Mouse (Mus musculus): Measurements from ENCODE around the gene Ptprd. TPM values are rescaled to one million over a fixed set of nuclear protein-coding genes. Genes with fewer than 3 reads are reported as not detected.

Gene Ptprd
- polyA plus RNA-seq, 1 experiment, result not detected

DNA sequence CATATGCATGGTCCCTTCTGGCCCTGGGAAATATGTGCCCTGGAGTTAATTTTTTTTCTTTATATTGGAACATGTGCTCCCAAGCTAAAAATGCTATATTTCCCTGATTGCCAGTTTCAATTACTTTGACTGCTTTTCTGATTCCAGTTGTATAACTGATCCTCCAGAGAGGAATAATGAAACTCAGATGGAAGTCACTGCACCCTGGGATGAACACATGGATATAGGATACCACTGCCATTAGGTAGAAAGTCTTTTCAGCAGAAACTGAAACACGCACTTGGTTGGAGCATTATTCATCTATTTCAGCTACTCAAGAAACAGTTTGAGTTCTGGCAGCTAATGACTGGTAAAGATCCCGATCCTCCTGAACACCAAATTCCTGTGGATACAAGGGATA lies 2211.5 kb downstream of the Ptprd start:
- no peaks in the 10 kb centered on the region for H3K4me1 ChIP-seq
- no peaks in the 10 kb centered on the region for H3K27me3 ChIP-seq (replicated peaks)
- TF ChIP-seq FLI1 (IDR thresholded peaks at IDR 0.05; ENCODE audit: low read length) (no peak), GATA1 (IDR thresholded peaks at IDR 0.05; ENCODE audit: borderline replicate concordance, low read length) (no peak)

GRCm38 (mm10) chr4:75995841-75996240 lies 2215.9 kb downstream of the Ptprd start:
- no peaks in the 10 kb centered on the region for H3K4me1 ChIP-seq
- no peaks in the 10 kb centered on the region for H3K9me3 ChIP-seq
- TF ChIP-seq FLI1 (IDR thresholded peaks at IDR 0.05; ENCODE audit: low read length) (no peak), GATA1 (IDR thresholded peaks at IDR 0.05; ENCODE audit: borderline replicate concordance, low read length) (no peak)
- no peaks in the 10 kb centered on the region for H3K27me3 ChIP-seq (replicated peaks)
- no peaks in the 10 kb centered on the region for H3K36me3 ChIP-seq (replicated peaks; ENCODE audit: low read length)
- no peak overlapping the region for H3K4me3 ChIP-seq (replicated peaks)

More for the DNA sequence above, 2211.5 kb downstream of the Ptprd start:
- H3K9me3 ChIP-seq, result no peaks in the 10 kb centered on the region
- H3K4me3 ChIP-seq (replicated peaks), result no peak overlapping the region
- H3K36me3 ChIP-seq (replicated peaks; ENCODE audit: low read length), result no peaks in the 10 kb centered on the region

DNA sequence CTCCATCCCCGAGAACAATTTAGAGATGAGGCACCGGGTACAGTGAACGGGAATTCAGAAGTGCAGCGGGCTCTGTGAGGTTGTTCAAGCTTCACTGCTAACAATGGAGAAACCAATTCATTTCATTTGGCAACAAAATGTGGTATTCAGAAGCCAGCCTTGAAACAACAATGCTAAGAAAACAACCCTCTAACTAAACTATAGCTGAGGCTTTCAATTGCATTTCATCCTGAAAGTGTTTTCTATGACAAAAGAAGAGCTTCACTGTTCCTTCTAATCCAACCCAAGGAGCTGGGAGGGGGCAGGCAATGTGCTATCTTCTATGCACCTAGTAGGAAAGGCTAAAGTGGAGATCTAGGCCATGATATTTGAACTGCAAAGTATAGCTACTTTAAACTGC lies 2217.2 kb downstream of the Ptprd start:
- Histone ChIP-seq H3K4me3 (replicated peaks) (no peak overlapping the region), H3K4me1 (no peaks in the 10 kb centered on the region), H3K27me3 (replicated peaks) (no peaks in the 10 kb centered on the region), H3K9me3 (no peaks in the 10 kb centered on the region), H3K36me3 (replicated peaks; ENCODE audit: low read length) (no peaks in the 10 kb centered on the region)
- TF ChIP-seq GATA1 (IDR thresholded peaks at IDR 0.05; ENCODE audit: borderline replicate concordance, low read length) (no peak), FLI1 (IDR thresholded peaks at IDR 0.05; ENCODE audit: low read length) (no peak)

GRCm38 (mm10) chr4:75993092-75993491 lies 2218.7 kb downstream of the Ptprd start:
- Histone ChIP-seq H3K36me3 (replicated peaks; ENCODE audit: low read length) (no peaks in the 10 kb centered on the region), H3K27me3 (replicated peaks) (no peaks in the 10 kb centered on the region), H3K4me3 (replicated peaks) (no peak overlapping the region), H3K4me1 (no peaks in the 10 kb centered on the region), H3K9me3 (no peaks in the 10 kb centered on the region)
- no peak for TF ChIP-seq GATA1 (IDR thresholded peaks at IDR 0.05; ENCODE audit: borderline replicate concordance, low read length)
- TF ChIP-seq FLI1 (IDR thresholded peaks at IDR 0.05; ENCODE audit: low read length), result no peak

- no peak overlapping the region for H3K4me3 ChIP-seq (replicated peaks)
- TF ChIP-seq FLI1 (IDR thresholded peaks at IDR 0.05; ENCODE audit: low read length) (no peak), GATA1 (IDR thresholded peaks at IDR 0.05; ENCODE audit: borderline replicate concordance, low read length) (no peak)
- no peaks in the 10 kb centered on the region for H3K9me3 ChIP-seq
- H3K36me3 ChIP-seq (replicated peaks; ENCODE audit: low read length), result no peaks in the 10 kb centered on the region
- H3K27me3 ChIP-seq (replicated peaks), result no peaks in the 10 kb centered on the region
- no peaks in the 10 kb centered on the region for H3K4me1 ChIP-seq
Measured at GRCm38 (mm10) chr4:75991621-75992245, 2220.0 kb downstream of the Ptprd start.

- Histone ChIP-seq H3K27me3 (replicated peaks) (no peaks in the 10 kb centered on the region), H3K9me3 (peaks cover 10% of the 10 kb centered on the region), H3K36me3 (replicated peaks; ENCODE audit: low read length) (no peaks in the 10 kb centered on the region), H3K4me3 (replicated peaks) (no peak overlapping the region), H3K4me1 (no peaks in the 10 kb centered on the region)
- no peak for TF ChIP-seq GATA1 (IDR thresholded peaks at IDR 0.05; ENCODE audit: borderline replicate concordance, low read length)
Measured at GRCm38 (mm10) chr4:75974728-75975127, 2237.0 kb downstream of the Ptprd start.

- H3K27me3 ChIP-seq (replicated peaks), result no peaks in the 10 kb centered on the region
- H3K36me3 ChIP-seq (replicated peaks; ENCODE audit: low read length), result no peaks in the 10 kb centered on the region
- H3K4me3 ChIP-seq (replicated peaks), result no peak overlapping the region
- no peak for TF ChIP-seq FLI1 (IDR thresholded peaks at IDR 0.05; ENCODE audit: low read length)
- no peak for TF ChIP-seq GATA1 (IDR thresholded peaks at IDR 0.05; ENCODE audit: borderline replicate concordance, low read length)
- H3K4me1 ChIP-seq, result no peaks in the 10 kb centered on the region
- H3K9me3 ChIP-seq, result peaks cover 10% of the 10 kb centered on the region
Measured at GRCm38 (mm10) chr4:75973322-75973721, 2238.4 kb downstream of the Ptprd start.

GRCm38 (mm10) chr4:75969961-75970360 lies 2241.8 kb downstream of the Ptprd start:
- Histone ChIP-seq H3K27me3 (replicated peaks) (no peaks in the 10 kb centered on the region), H3K9me3 (peaks cover 12% of the 10 kb centered on the region), H3K4me3 (replicated peaks) (no peak overlapping the region), H3K4me1 (no peaks in the 10 kb centered on the region), H3K36me3 (replicated peaks; ENCODE audit: low read length) (no peaks in the 10 kb centered on the region)
- TF ChIP-seq GATA1 (IDR thresholded peaks at IDR 0.05; ENCODE audit: borderline replicate concordance, low read length), result no peak
- TF ChIP-seq FLI1 (IDR thresholded peaks at IDR 0.05; ENCODE audit: low read length), result no peak

DNA sequence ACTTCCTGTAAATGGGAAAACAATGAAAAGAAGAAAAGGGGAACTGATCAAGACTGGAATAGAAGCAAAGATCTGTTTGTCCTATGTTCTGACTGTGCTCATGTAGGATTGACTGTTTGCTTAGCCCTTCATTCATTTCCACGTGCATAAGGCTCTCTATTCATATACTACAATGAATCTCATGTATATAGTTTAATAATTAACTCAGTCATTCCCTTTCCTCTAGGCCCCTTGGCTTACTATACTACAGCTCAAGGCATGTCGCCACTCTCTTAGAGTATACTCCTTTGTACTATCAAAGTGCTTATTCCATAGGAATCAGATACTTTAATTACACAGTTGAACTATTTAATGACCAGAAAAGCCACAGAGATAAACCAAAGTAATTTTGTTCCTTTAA lies 2243.1 kb downstream of the Ptprd start:
- Histone ChIP-seq H3K36me3 (replicated peaks; ENCODE audit: low read length) (no peaks in the 10 kb centered on the region), H3K4me1 (no peaks in the 10 kb centered on the region), H3K4me3 (replicated peaks) (no peak overlapping the region), H3K27me3 (replicated peaks) (no peaks in the 10 kb centered on the region), H3K9me3 (peaks cover 6% of the 10 kb centered on the region; the same call in 1 of the 2 replicates)
- TF ChIP-seq GATA1 (IDR thresholded peaks at IDR 0.05; ENCODE audit: borderline replicate concordance, low read length) (no peak), FLI1 (IDR thresholded peaks at IDR 0.05; ENCODE audit: low read length) (no peak)

- no peaks in the 10 kb centered on the region for H3K27me3 ChIP-seq (replicated peaks)
- H3K4me3 ChIP-seq (replicated peaks), result no peak overlapping the region
- no peaks in the 10 kb centered on the region for H3K36me3 ChIP-seq (replicated peaks; ENCODE audit: low read length)
- TF ChIP-seq GATA1 (IDR thresholded peaks at IDR 0.05; ENCODE audit: borderline replicate concordance, low read length) (no peak), FLI1 (IDR thresholded peaks at IDR 0.05; ENCODE audit: low read length) (no peak)
- H3K9me3 ChIP-seq, result peaks cover 7% of the 10 kb centered on the region; the same call in 1 of the 2 replicates
- H3K4me1 ChIP-seq, result no peaks in the 10 kb centered on the region
Measured at GRCm38 (mm10) chr4:75965810-75966209, 2246.0 kb downstream of the Ptprd start.
